Mouse (Mus musculus) cerebral cortex, adult 2 months (tissue): Measurements from ENCODE around the gene Stx12.

Source experiments
- WGBS: fragments of 180-500 bp; shearing (Covaris S2); methylation state at CpG from one replicate; pipeline ENCODE4 v1.1.7; 2018; 5-methylcytosine and 5-hydroxymethylcytosine counted together

The Stx12 gene

GRCm38 (mm10) chr4:132864856-132865255 is 19.5 kb downstream of the Stx12 start:
- WGBS: 77% methylated on average over 2 of the region's 2 CpGs

- 86% methylated on average over 13 of the region's 13 CpGs for WGBS
Observed at GRCm38 (mm10) chr4:132863012-132863411, 21.3 kb downstream of the Stx12 start.

- WGBS: 94% methylated on average over 1 of the region's 1 CpGs
Observed at GRCm38 (mm10) chr4:132860880-132861279, 23.4 kb downstream of the Stx12 start.

GRCm38 (mm10) chr4:132843705-132844071 is 40.6 kb downstream of the Stx12 start:
- 84% methylated on average over 1 of the region's 1 CpGs for WGBS

GRCm38 (mm10) chr4:132842970-132843704 is 41.2 kb downstream of the Stx12 start, which contains the start of gene Ppp1r8:
TSS of gene Ppp1r8 (minus strand) at chr4:132843169.
- under 1% methylated on average over 40 of the region's 40 CpGs for WGBS

- under 1% methylated on average over 30 of the region's 30 CpGs for WGBS
Observed at GRCm38 (mm10) chr4:132842281-132842906, 41.9 kb downstream of the Stx12 start.

GRCm38 (mm10) chr4:132841493-132841892 is 42.8 kb downstream of the Stx12 start:
- 69% methylated on average over 3 of the region's 3 CpGs for WGBS

GRCm38 (mm10) chr4:132823614-132824366 is 60.5 kb downstream of the Stx12 start:
- WGBS: 55% methylated on average over 8 of the region's 8 CpGs

GRCm38 (mm10) chr4:132818442-132818841 is 65.9 kb downstream of the Stx12 start:
- 58% methylated on average over 2 of the region's 2 CpGs for WGBS

GRCm38 (mm10) chr4:132816855-132817254 is 67.5 kb downstream of the Stx12 start:
- 59% methylated on average over 2 of the region's 2 CpGs for WGBS

GRCm38 (mm10) chr4:132816404-132816803 is 67.9 kb downstream of the Stx12 start:
- WGBS: 88% methylated on average over 7 of the region's 7 CpGs

- 35% methylated on average over 5 of the region's 5 CpGs for WGBS
Observed at GRCm38 (mm10) chr4:132809621-132810020, 74.7 kb downstream of the Stx12 start.

- WGBS: 74% methylated on average over 5 of the region's 5 CpGs
Observed at GRCm38 (mm10) chr4:132807771-132808641, 76.3 kb downstream of the Stx12 start.

GRCm38 (mm10) chr4:132806620-132807191 is 77.6 kb downstream of the Stx12 start:
- WGBS: 85% methylated on average over 7 of the region's 7 CpGs

- WGBS: 80% methylated on average over 12 of the region's 12 CpGs
Observed at GRCm38 (mm10) chr4:132805599-132806197, 78.6 kb downstream of the Stx12 start.

- WGBS: 82% methylated on average over 5 of the region's 5 CpGs
Observed at GRCm38 (mm10) chr4:132805146-132805545, 79.2 kb downstream of the Stx12 start.

GRCm38 (mm10) chr4:132804331-132804730 is 80.0 kb downstream of the Stx12 start:
- 82% methylated on average over 6 of the region's 6 CpGs for WGBS

GRCm38 (mm10) chr4:132803876-132804275 is 80.4 kb downstream of the Stx12 start:
- 96% methylated on average over 7 of the region's 7 CpGs for WGBS
